Mouse (Mus musculus) hindbrain, postnatal 0 days (tissue): ENCODE data around the gene Dbndd1. TPM values are rescaled to one million over a fixed set of nuclear protein-coding genes. Genes with fewer than 3 reads are reported as not detected.

Experiments
- ATAC-seq: fragments of 200-750 bp; cut with Nextera tagmentation; 2 replicates; pipeline ENCODE4 v1.8.0; 2017; ENCODE audit warnings: mild to moderate bottlenecking, moderate TSS enrichment, moderate library complexity
- DNase-seq: peaks from one replicate; pipeline ENCODE4 v3.0.0-alpha.2; 2015; ENCODE audit warnings: low spot score
- H3K27ac ChIP-seq: fragments of 300-500 bp; sonication (generic); 2 replicates; pipeline ENCODE4 v1.5.1; 2014; ENCODE audit warnings: mild to moderate bottlenecking
- H3K27me3 ChIP-seq: fragments of 300-500 bp; sonication (generic); 2 replicates; pipeline ENCODE4 v1.6.1; 2014; ENCODE audit warnings: low read length, mixed read lengths; ENCODE audit not compliant: insufficient read depth
- H3K36me3 ChIP-seq: fragments of 300-500 bp; sonication (generic); 2 replicates; pipeline ENCODE4 v1.6.1; 2014; ENCODE audit warnings: low read length, mixed read lengths; ENCODE audit not compliant: insufficient read depth
- H3K4me1 ChIP-seq: fragments of 300-500 bp; sonication (generic); 2 replicates; pipeline ENCODE4 v1.6.1; 2014; ENCODE audit warnings: antibody characterized with exemption, low read length, mixed read lengths; ENCODE audit not compliant: insufficient read depth
- H3K4me2 ChIP-seq: fragments of 300-500 bp; sonication (generic); 2 replicates; pipeline ENCODE4 v1.6.1; 2014; ENCODE audit warnings: low read depth, mild to moderate bottlenecking, low read length, moderate library complexity, mixed read lengths
- H3K4me3 ChIP-seq: fragments of 300-500 bp; sonication (generic); 2 replicates; pipeline ENCODE4 v1.5.1; 2014; ENCODE audit warnings: low read length
- H3K9ac ChIP-seq: fragments of 300-500 bp; sonication (generic); replicated peaks from 2 replicates; pipeline ENCODE4 v1.6.1; 2014; ENCODE audit warnings: mild to moderate bottlenecking, low read length, moderate library complexity, mixed read lengths
- H3K9me3 ChIP-seq: fragments of 300-500 bp; sonication (generic); 2 replicates; pipeline ENCODE4 v1.6.1; 2016; ENCODE audit warnings: low read length, mixed read lengths
- CTCF ChIP-seq: IDR thresholded peaks from 2 replicates; pipeline ENCODE4 v1.5.1; 2016; ENCODE audit warnings: antibody characterized with exemption, control low read depth, low read depth
- WGBS: fragments of 180-500 bp; shearing (Covaris S2); extraction: QIAGEN DNeasy Blood & Tissue Kit; methylation state at CpG from one replicate; pipeline ENCODE4 v1.1.7; 2014; 5-methylcytosine and 5-hydroxymethylcytosine counted together
- polyA plus RNA-seq: library from polyadenylated mRNA; unstranded; fragments of >200 nt; fragmentation: Nextera tagmentation; extraction: Ambion mirVana; gene quantifications from 2 replicates; pipeline ENCODE4 v1.2.1, GENCODE M21; 2015
- total RNA-seq: library from RNA; depleted of rRNA; stranded (reverse); fragments of >200 nt; gene quantifications from 2 replicates; pipeline ENCODE4 v1.2.3, GENCODE M21; 2014

Gene Dbndd1
- total and polyA plus RNA-seq, 2 experiments from 2014 or later, result 54.2 to 95.7 TPM

DNA sequence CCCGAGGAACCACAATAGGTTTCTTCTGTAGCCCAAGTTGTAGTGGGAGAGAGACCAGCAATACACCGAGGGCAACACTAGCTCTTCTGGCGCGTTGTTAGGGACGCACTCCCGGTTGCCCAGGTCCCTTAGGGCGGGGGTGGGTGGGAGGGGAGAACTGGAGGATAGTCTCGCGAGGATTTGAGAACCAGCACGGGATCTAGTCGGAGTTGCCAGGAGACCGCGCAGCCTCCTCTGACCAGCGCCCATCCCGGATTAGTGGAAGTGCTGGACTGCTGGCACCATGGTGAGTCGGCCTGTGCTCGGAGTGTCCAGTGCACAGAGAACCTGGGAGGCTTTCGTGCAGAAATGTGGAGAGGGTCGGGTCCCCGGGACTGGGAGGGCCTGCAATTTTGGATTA is 3.4 kb upstream of the Dbndd1 start, which contains the start of gene Gas8:
Gene Gas8, plus strand, starts transcription at position 168 of the 400 bp plus-strand sequence.
- ATAC-seq (peak; percentile 94), DNase-seq (peak; percentile 97)
- H3K9me3 ChIP-seq, result no peaks in the 10 kb centered on the region
- peaks cover 17% of the 10 kb centered on the region for H3K4me1 ChIP-seq
- peak within 1 kb of the TSS; percentile 61 for H3K27ac ChIP-seq
- H3K9ac ChIP-seq, result peak within 1 kb of the TSS; percentile 81
- TF ChIP-seq CTCF, result peak; percentile 44
- H3K27me3 ChIP-seq, result no peaks in the 10 kb centered on the region
- peak within 1 kb of the TSS; percentile 89 for H3K4me2 ChIP-seq
- H3K4me3 ChIP-seq, result peak within 1 kb of the TSS; percentile 57
- peaks cover 13% of the 10 kb centered on the region; the same call in 1 of the 2 replicates for H3K36me3 ChIP-seq
- WGBS, result under 1% methylated on average over 20 of the region's 20 CpGs

DNA sequence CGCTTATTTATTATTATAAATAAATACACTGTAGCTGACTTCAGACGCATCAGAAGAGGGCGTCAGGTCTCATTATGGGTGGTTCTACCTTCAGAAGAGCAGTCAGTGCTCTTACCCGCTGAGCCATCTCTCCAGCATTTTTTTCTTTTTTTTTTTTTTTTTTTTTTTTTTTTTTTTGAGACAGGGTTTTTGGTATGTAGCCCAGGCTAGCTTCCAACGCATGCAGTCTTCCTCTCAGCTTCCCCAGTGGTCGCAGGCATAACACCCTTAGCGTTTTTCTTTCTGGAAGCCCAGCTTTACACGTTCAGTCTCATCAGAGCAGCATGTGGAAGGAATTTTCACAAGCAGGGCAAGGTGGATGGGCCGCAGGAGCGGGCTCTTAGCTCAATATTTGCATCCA is 2.9 kb upstream of the Dbndd1 start:
- no peak for TF ChIP-seq CTCF
- Histone ChIP-seq H3K9me3 (no peaks in the 10 kb centered on the region), H3K4me3 (peak overlapping the region; percentile 57), H3K4me2 (peak overlapping the region; percentile 89), H3K27me3 (no peaks in the 10 kb centered on the region), H3K9ac (no peak overlapping the region), H3K4me1 (peaks cover 21% of the 10 kb centered on the region), H3K36me3 (peaks cover 11% of the 10 kb centered on the region; the same call in 1 of the 2 replicates), H3K27ac (no peak overlapping the region)
- no peak for DNase-seq
- ATAC-seq, result peak; percentile 1; the same call in 1 of the 2 replicates
- 30% methylated on average over 10 of the region's 10 CpGs for WGBS

DNA sequence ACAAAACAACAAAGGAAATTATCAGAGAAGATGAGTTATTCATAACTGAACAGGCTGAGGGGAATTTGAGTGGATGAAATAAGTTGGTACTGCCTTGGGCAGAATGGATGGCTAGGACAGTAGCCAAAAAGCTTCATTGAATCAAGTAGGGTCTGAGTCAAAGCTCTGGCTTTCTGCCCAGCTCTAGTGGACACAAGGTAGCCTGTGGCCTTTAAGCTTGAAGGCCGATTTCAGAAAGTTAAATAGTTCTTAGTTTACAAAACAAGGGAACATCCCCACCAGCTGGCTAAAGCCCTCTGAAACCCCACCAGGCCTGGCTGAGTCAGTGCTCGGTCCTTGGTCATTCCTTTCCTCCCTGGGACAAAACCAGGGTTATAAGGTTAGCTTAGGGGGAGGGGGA is 1.3 kb upstream of the Dbndd1 start:
- Histone ChIP-seq H3K4me1 (peaks cover 21% of the 10 kb centered on the region), H3K36me3 (peaks cover 3% of the 10 kb centered on the region; the same call in 1 of the 2 replicates), H3K9ac (no peak overlapping the region), H3K27ac (0 out of 2 replicates have a peak overlapping the region, but pooled peaks have one; percentile 71), H3K4me3 (no peak overlapping the region), H3K4me2 (no peak overlapping the region), H3K27me3 (no peaks in the 10 kb centered on the region), H3K9me3 (no peaks in the 10 kb centered on the region)
- peak; percentile 55 for DNase-seq
- no peak for ATAC-seq
- WGBS, result 29% methylated on average over 2 of the region's 2 CpGs
- TF ChIP-seq CTCF, result no peak

DNA sequence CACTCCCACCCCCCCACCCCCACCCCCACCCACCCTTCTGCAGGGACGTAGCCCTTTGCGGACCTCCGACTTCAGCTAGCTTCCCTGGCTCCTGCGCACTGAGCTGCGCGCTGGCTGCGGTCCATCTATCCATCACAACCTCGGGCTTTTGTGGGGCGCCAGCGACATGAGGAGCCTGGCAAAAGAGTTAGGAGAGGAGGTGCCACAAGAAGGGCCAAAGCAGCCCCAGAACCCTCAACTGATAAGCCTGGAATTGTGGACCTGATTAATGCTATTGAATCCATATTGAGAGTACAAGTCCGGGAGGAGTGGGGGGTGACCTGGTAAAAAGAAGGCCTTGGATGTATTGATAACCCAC is 256 bp upstream of the Dbndd1 start:
- no peak for TF ChIP-seq CTCF
- Histone ChIP-seq H3K9me3 (no peaks in the 10 kb centered on the region), H3K9ac (peak overlapping the region; percentile 43), H3K4me3 (peak overlapping the region; percentile 82), H3K4me2 (peak overlapping the region; percentile 80), H3K27me3 (no peaks in the 10 kb centered on the region), H3K4me1 (peaks cover 21% of the 10 kb centered on the region), H3K36me3 (no peaks in the 10 kb centered on the region), H3K27ac (peak overlapping the region; percentile 71)
- no peak for ATAC-seq
- DNase-seq, result no peak
- whole genome bisulfite sequencing, result under 1% methylated on average over 11 of the region's 11 CpGs

DNA sequence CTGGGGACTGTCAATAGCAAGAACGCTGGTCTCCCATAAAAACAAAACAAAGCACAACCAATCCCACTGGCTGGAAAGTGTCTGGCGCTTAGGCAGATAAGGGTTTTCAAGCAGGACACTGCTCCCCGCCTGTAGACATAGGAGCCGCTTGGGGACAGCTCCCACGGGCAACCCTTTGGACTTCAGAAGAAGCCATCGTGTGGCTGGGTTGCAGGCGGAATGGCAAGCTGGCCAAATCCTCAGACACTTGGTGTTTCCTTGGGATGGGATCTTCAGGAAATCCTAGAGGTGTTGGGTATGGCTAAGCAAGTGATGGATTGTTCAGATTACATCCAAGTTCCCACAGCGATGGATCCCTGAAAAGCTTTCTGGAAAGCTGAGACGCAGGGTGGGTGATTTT is 1.1 kb downstream of the Dbndd1 start:
- no peak for ATAC-seq
- WGBS, result 1% methylated on average over 9 of the region's 9 CpGs

DNA sequence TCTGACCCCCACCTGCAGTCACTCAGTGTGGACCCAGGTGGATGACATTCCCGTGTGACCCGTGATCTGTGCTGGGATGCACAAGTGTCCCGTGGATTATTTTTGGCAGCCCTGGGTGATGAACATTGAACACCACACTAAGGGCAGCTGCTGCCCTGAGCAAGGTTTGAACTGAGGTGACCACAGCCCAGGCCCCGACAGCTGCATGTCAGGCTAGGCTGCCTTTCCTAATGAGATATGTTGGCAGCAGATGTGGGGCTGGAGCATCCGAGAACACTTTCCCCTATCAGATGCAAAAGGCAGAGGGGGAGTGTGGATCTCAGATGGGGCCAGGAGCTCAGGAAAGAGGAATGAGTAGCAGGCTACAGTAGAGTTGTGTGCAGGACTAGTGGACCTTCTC is 4.4 kb downstream of the Dbndd1 start:
- Histone ChIP-seq H3K27ac (no peak overlapping the region), H3K4me3 (no peak overlapping the region), H3K9me3 (no peaks in the 10 kb centered on the region), H3K4me1 (peaks cover 12% of the 10 kb centered on the region), H3K36me3 (peaks cover 33% of the 10 kb centered on the region; the same call in 1 of the 2 replicates), H3K4me2 (no peak overlapping the region), H3K27me3 (no peaks in the 10 kb centered on the region), H3K9ac (no peak overlapping the region)
- ATAC-seq, result no peak
- 75% methylated on average over 5 of the region's 5 CpGs for WGBS
- DNase-seq, result no peak
- TF ChIP-seq CTCF, result no peak

More for the DNA sequence above, 1.1 kb downstream of the Dbndd1 start:
- TF ChIP-seq CTCF, result no peak
- H3K4me2 ChIP-seq, result peak overlapping the region; percentile 80
- peak overlapping the region; percentile 82 for H3K4me3 ChIP-seq
- H3K27me3 ChIP-seq, result no peaks in the 10 kb centered on the region
- H3K4me1 ChIP-seq, result peaks cover 16% of the 10 kb centered on the region
- peaks cover 7% of the 10 kb centered on the region; the same call in 1 of the 2 replicates for H3K36me3 ChIP-seq
- peak; percentile 38 for DNase-seq
- peak overlapping the region; percentile 90 for H3K27ac ChIP-seq
- no peaks in the 10 kb centered on the region for H3K9me3 ChIP-seq
- H3K9ac ChIP-seq, result peak overlapping the region; percentile 83

DNA sequence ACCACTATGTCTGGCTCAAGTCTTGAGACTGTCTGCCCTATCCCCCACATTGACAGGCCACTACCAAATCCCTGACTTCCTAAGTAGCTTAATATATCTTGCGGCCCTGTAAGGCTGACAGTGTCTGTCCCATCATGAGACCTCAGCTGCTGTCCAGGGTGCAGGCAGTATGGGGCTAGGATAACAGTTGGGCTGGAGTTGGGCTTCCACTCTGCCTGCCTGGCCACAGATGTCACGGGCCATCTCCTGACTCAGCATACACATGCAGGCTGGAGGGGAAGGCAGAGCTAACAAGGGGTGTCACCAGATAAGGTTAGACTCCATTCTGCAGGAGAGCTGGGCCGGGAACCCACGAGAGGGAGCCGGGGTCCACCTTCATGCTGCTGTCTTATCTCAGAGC is 8.1 kb downstream of the Dbndd1 start:
- H3K36me3 ChIP-seq, result peaks cover 63% of the 10 kb centered on the region

More for the DNA sequence above, 8.1 kb downstream of the Dbndd1 start:
- Histone ChIP-seq H3K9me3 (no peaks in the 10 kb centered on the region), H3K4me1 (no peaks in the 10 kb centered on the region), H3K4me2 (no peak overlapping the region), H3K9ac (no peak overlapping the region), H3K27ac (no peak overlapping the region), H3K4me3 (no peak overlapping the region), H3K27me3 (no peaks in the 10 kb centered on the region)
- no peak for DNase-seq
- ATAC-seq, result no peak
- 95% methylated on average over 5 of the region's 5 CpGs for WGBS
- no peak for TF ChIP-seq CTCF
